Mouse (Mus musculus) liver, embryonic 13.5 days (tissue): Measurements from ENCODE around the gene Olfr461. TPM values are rescaled to one million over a fixed set of nuclear protein-coding genes. Genes with fewer than 3 reads are reported as not detected.
"Not testable (repeated sequence)": the region's sequence is repeated elsewhere in the genome, so short reads cannot be mapped to it uniquely, and the experiment has no call there.

Experiments
- ATAC-seq: fragments of 200-750 bp; cut with Nextera tagmentation; 2 replicates; pipeline ENCODE4 v1.8.0; 2017; ENCODE audit warnings: low read depth, mild to moderate bottlenecking, moderate number of reproducible peaks, moderate library complexity
- DNase-seq: peaks from one replicate; pipeline ENCODE4 v3.0.0; 2022
- H3K27ac ChIP-seq: fragments of 300-500 bp; sonication (generic); 2 replicates; pipeline ENCODE4 v1.5.1; 2015; ENCODE audit warnings: moderate library complexity, mild to moderate bottlenecking, inconsistent platforms
- H3K27me3 ChIP-seq: fragments of 300-500 bp; sonication (generic); 2 replicates; pipeline ENCODE4 v1.6.1; 2015; ENCODE audit warnings: mild to moderate bottlenecking, inconsistent platforms
- H3K36me3 ChIP-seq: fragments of 300-500 bp; sonication (generic); 2 replicates; pipeline ENCODE4 v1.6.1; 2015; ENCODE audit warnings: mild to moderate bottlenecking, inconsistent platforms
- H3K4me1 ChIP-seq: fragments of 300-500 bp; sonication (generic); replicated peaks from 2 replicates; pipeline ENCODE4 v1.6.1; 2015; ENCODE audit warnings: inconsistent platforms
- H3K4me2 ChIP-seq: fragments of 300-500 bp; sonication (generic); 2 replicates; pipeline ENCODE4 v1.6.1; 2015; ENCODE audit warnings: inconsistent platforms, mild to moderate bottlenecking, moderate library complexity
- H3K4me3 ChIP-seq: fragments of 300-500 bp; sonication (generic); replicated peaks from 2 replicates; pipeline ENCODE4 v1.5.1; 2015; ENCODE audit warnings: mild to moderate bottlenecking, inconsistent platforms
- H3K9ac ChIP-seq: fragments of 300-500 bp; sonication (generic); 2 replicates; pipeline ENCODE4 v1.6.1; 2015; ENCODE audit warnings: mild to moderate bottlenecking, inconsistent platforms
- H3K9me3 ChIP-seq: fragments of 300-500 bp; sonication (generic); replicated peaks from 2 replicates; pipeline ENCODE4 v1.6.1; 2016; ENCODE audit warnings: inconsistent platforms
- WGBS: fragments of 180-500 bp; shearing (Covaris S2); methylation state at CpG from one replicate; pipeline ENCODE4 v1.1.7; 2015; ENCODE audit not compliant: insufficient replicate concordance; 5-methylcytosine and 5-hydroxymethylcytosine counted together
- polyA plus RNA-seq: library from polyadenylated mRNA; unstranded; fragments of >200 nt; fragmentation: Nextera tagmentation; extraction: Ambion mirVana; gene quantifications from 2 replicates; pipeline ENCODE4 v1.2.1, GENCODE M21; 2015

Olfr461 gene
- not detected in 2 replicates for polyA plus RNA-seq

- ATAC-seq, result no peak
- Histone ChIP-seq H3K9ac (no peak within 1 kb of the TSS), H3K27ac (no peak within 1 kb of the TSS), H3K4me2 (no peak within 1 kb of the TSS), H3K36me3 (no peaks in the 10 kb centered on the region), H3K9me3 (no peaks in the 10 kb centered on the region), H3K4me3 (no peak within 1 kb of the TSS), H3K4me1 (no peaks in the 10 kb centered on the region), H3K27me3 (no peaks in the 10 kb centered on the region)
- no peak for DNase-seq
- 49% methylated on average over 2 of the region's 2 CpGs for WGBS
Observed at GRCm38 (mm10) chr6:40554950-40555349, at the start of gene Olfr461. Gene Olfr461 (minus strand): TSS chr6:40555050.

DNA sequence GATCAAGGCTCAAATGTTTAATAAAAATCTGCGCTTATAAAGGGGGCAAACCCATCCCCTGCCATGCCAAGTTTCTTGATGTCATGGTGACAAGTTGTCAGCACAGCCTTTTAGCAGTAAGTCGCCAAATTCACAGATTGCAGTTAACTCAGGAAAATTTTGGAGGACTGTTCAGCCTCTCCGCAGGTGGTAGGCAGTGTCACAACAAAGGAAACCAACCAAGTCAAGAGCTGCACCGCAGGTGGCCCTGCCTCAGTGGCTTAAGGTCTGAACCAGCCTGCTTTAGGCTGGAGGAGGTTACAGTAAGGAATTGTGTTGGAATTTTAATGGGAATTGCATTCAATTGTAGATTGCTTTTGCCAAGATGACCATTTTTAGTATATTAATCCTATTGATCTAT lies 43.7 kb upstream of the Olfr461 start:
- H3K27me3 ChIP-seq, H3K9ac ChIP-seq, ATAC-seq, H3K27ac ChIP-seq, H3K9me3 ChIP-seq, H3K36me3 ChIP-seq, H3K4me2 ChIP-seq, H3K4me1 ChIP-seq, DNase-seq, H3K4me3 ChIP-seq: not testable (repeated sequence)
- WGBS, result 24% methylated on average over 4 of the region's 4 CpGs

GRCm38 (mm10) chr6:40594804-40595550 lies 40.1 kb upstream of the Olfr461 start:
- no peak overlapping the region for H3K27ac ChIP-seq
- DNase-seq, result no peak
- H3K27me3 ChIP-seq, result no peaks in the 10 kb centered on the region
- H3K4me1 ChIP-seq, result no peaks in the 10 kb centered on the region
- H3K9ac ChIP-seq, result no peak overlapping the region
- no peak overlapping the region for H3K4me2 ChIP-seq
- WGBS, result 19% methylated on average over 3 of the region's 3 CpGs
- no peak for ATAC-seq
- no peaks in the 10 kb centered on the region for H3K36me3 ChIP-seq
- H3K9me3 ChIP-seq, result no peaks in the 10 kb centered on the region
- H3K4me3 ChIP-seq, result no peak overlapping the region

DNA sequence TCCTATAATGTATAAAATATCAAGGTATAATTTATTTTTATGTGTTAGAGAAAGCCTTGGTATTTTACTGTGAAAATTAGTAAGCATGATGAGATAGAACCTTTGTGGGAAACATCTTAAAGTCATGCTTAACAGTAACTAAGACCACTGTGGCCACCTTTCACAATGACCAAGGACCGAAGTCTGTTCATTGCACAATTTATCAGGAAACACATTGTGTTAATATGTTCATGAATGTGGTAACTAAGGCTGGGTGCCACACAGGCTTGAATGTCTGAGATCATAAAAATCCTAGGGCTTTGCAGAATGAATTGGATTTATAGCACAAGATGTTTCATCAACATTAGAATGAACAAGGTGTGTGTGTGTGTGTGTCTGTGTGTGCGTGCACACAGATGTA lies 33.5 kb upstream of the Olfr461 start:
- Histone ChIP-seq H3K9me3 (no peaks in the 10 kb centered on the region), H3K4me2 (no peak overlapping the region), H3K4me3 (no peak overlapping the region), H3K36me3 (no peaks in the 10 kb centered on the region), H3K27ac (no peak overlapping the region), H3K27me3 (no peaks in the 10 kb centered on the region), H3K4me1 (no peaks in the 10 kb centered on the region), H3K9ac (no peak overlapping the region)
- 65% methylated on average over 2 of the region's 2 CpGs for WGBS
- DNase-seq (no peak), ATAC-seq (no peak)

DNA sequence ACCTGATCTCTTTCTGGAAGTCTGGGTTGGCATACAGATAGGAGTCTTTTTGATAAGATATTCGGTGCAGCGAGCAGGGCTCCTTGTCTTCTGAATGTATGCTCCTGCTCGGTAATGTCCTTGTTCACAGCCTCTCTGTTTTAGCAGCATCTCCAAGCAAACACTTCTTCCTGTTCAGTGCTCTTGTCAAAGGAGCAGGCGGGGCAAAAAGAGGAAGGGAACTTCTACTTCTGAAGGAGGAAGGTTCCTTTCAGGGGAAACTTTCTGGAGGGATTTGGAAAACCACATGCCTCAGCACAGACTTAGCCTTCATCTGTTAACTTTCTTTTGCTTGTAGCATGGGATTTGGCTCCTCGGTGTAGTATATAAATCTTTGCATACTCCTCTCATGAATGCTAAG lies 30.8 kb upstream of the Olfr461 start, which contains the start of gene Clec5a:
Gene Clec5a (minus strand): TSS at position 177 of the 400 bp plus-strand sequence.
- Histone ChIP-seq H3K4me2 (no peak within 1 kb of the TSS), H3K4me3 (no peak within 1 kb of the TSS), H3K36me3 (no peaks in the 10 kb centered on the region), H3K4me1 (no peaks in the 10 kb centered on the region), H3K9me3 (no peaks in the 10 kb centered on the region), H3K27me3 (no peaks in the 10 kb centered on the region), H3K27ac (no peak within 1 kb of the TSS), H3K9ac (no peak within 1 kb of the TSS)
- ATAC-seq (no peak), DNase-seq (no peak)
- 39% methylated on average over 5 of the region's 5 CpGs for WGBS

DNA sequence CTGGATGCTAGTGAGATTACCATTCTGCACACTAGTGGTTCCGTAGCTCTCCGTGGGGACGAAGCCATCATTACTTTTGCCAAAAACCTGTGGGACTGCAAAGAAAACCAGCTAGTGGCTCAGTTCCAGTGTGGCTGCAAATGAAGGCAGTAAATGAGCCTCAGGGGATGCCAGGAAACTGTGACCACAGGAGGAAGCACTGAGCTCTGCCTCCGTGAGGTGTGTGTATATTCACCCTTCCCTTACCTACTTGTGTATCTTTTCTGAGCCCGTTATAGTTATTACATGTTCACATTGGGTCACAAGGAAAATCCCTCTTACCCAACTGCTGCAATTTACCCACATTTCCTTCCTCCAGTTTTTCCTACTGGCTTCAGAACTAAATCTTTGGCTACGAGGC lies 29.5 kb upstream of the Olfr461 start:
- no peak overlapping the region for H3K4me3 ChIP-seq
- no peak for ATAC-seq
- no peak overlapping the region for H3K4me2 ChIP-seq

GRCm38 (mm10) chr6:40576305-40576704 lies 21.5 kb upstream of the Olfr461 start:
- H3K4me3 ChIP-seq, result no peak overlapping the region
- H3K27ac ChIP-seq, result no peak overlapping the region
- no peaks in the 10 kb centered on the region for H3K9me3 ChIP-seq
- H3K9ac ChIP-seq, result no peak overlapping the region
- ATAC-seq (no peak), DNase-seq (no peak)
- no peak overlapping the region for H3K4me2 ChIP-seq
- no peaks in the 10 kb centered on the region for H3K27me3 ChIP-seq
- WGBS, result 52% methylated on average over 1 of the region's 1 CpGs
- no peaks in the 10 kb centered on the region for H3K4me1 ChIP-seq
- H3K36me3 ChIP-seq, result no peaks in the 10 kb centered on the region

More for the DNA sequence above, 29.5 kb upstream of the Olfr461 start:
- Histone ChIP-seq H3K36me3 (no peaks in the 10 kb centered on the region), H3K27ac (no peak overlapping the region), H3K9ac (no peak overlapping the region), H3K4me1 (no peaks in the 10 kb centered on the region), H3K9me3 (no peaks in the 10 kb centered on the region), H3K27me3 (no peaks in the 10 kb centered on the region)
- 46% methylated on average over 6 of the region's 6 CpGs for WGBS
- DNase-seq, result no peak

GRCm38 (mm10) chr6:40573618-40574017 lies 18.8 kb upstream of the Olfr461 start:
- no peak overlapping the region for H3K4me3 ChIP-seq
- DNase-seq (no peak), ATAC-seq (no peak)
- no peaks in the 10 kb centered on the region for H3K9me3 ChIP-seq
- 26% methylated on average over 3 of the region's 3 CpGs for WGBS
- H3K27ac ChIP-seq, result no peak overlapping the region
- no peaks in the 10 kb centered on the region for H3K36me3 ChIP-seq
- no peaks in the 10 kb centered on the region for H3K27me3 ChIP-seq
- no peaks in the 10 kb centered on the region for H3K4me1 ChIP-seq
- no peak overlapping the region for H3K4me2 ChIP-seq
- H3K9ac ChIP-seq, result no peak overlapping the region

DNA sequence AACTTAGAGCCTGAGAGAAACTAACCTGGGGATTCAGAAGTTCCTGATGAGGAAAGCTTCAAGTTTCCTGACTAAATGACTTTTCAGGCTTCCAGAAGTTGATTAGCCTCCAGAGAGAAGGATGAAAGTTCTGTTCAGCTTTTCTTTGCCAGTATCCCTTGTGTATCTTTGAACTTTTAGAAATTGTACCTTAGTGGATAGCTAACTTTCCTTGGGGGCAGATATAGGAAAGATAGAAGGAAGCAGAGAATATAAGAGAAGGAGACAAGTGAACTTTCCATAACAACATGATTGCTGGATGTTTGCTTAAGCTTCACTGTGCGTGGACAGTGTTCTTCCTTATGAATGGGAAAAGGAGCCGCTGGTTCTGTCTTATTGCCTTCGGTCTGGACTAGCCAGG lies 14.3 kb upstream of the Olfr461 start, which contains the start of gene Olfr460:
Gene Olfr460 (plus strand): TSS at position 301 of the 400 bp plus-strand sequence.
- no peak for ATAC-seq
- H3K9me3 ChIP-seq, result no peaks in the 10 kb centered on the region
- no peak within 1 kb of the TSS for H3K27ac ChIP-seq
- no peak within 1 kb of the TSS for H3K4me2 ChIP-seq
- no peak for DNase-seq
- H3K4me3 ChIP-seq, result no peak within 1 kb of the TSS
- H3K9ac ChIP-seq, result no peak within 1 kb of the TSS
- H3K36me3 ChIP-seq, result no peaks in the 10 kb centered on the region
- no peaks in the 10 kb centered on the region for H3K4me1 ChIP-seq
- WGBS, result 73% methylated on average over 3 of the region's 3 CpGs
- H3K27me3 ChIP-seq, result no peaks in the 10 kb centered on the region

DNA sequence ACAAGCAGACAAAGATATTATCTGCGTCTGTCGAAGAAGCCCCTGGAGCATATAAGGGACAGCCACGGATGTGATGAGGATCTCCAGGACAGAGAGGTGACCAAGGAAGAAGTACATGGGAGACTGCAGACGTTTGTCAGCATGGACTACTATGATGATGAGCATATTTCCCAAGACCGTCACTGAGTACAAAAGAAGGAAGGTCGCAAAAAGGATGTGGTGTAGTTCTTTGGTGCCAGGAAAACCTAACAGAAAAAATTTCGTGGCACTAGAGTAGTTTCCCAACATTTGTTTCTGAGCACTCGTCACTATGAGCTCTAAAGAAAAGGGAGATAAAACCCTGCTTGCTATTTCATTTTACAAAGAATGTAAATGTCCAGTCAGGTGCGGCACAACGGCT lies 10.2 kb downstream of the Olfr461 start:
- Histone ChIP-seq H3K27ac (no peak overlapping the region), H3K27me3 (no peaks in the 10 kb centered on the region), H3K9me3 (no peaks in the 10 kb centered on the region), H3K4me3 (no peak overlapping the region), H3K4me2 (no peak overlapping the region), H3K36me3 (no peaks in the 10 kb centered on the region), H3K9ac (no peak overlapping the region), H3K4me1 (no peaks in the 10 kb centered on the region)
- 57% methylated on average over 10 of the region's 10 CpGs for WGBS
- ATAC-seq (no peak), DNase-seq (no peak)

- Histone ChIP-seq H3K27ac (no peak within 1 kb of the TSS), H3K4me1 (no peaks in the 10 kb centered on the region), H3K4me2 (no peak within 1 kb of the TSS), H3K27me3 (no peaks in the 10 kb centered on the region), H3K9ac (no peak within 1 kb of the TSS), H3K36me3 (no peaks in the 10 kb centered on the region), H3K4me3 (no peak within 1 kb of the TSS), H3K9me3 (no peaks in the 10 kb centered on the region)
- 64% methylated on average over 1 of the region's 1 CpGs for WGBS
- DNase-seq (no peak), ATAC-seq (no peak)
Observed at GRCm38 (mm10) chr6:40519408-40519807, 35.4 kb downstream of the Olfr461 start, which contains the start of gene Prss37. Gene Prss37 (minus strand): TSS chr6:40519508.

- 74% methylated on average over 3 of the region's 3 CpGs for WGBS
- Histone ChIP-seq H3K27me3 (no peaks in the 10 kb centered on the region), H3K27ac (no peak within 1 kb of the TSS), H3K36me3 (no peaks in the 10 kb centered on the region), H3K4me2 (no peak within 1 kb of the TSS), H3K4me3 (no peak within 1 kb of the TSS), H3K9me3 (no peaks in the 10 kb centered on the region), H3K4me1 (no peaks in the 10 kb centered on the region), H3K9ac (no peak within 1 kb of the TSS)
- ATAC-seq, result no peak
- DNase-seq, result no peak
Observed at GRCm38 (mm10) chr6:40493229-40493628, 61.6 kb downstream of the Olfr461 start, which contains the start of gene Tas2r108. Gene Tas2r108 (plus strand): TSS chr6:40493529.
